Mouse (Mus musculus) intestine, postnatal 0 days (tissue): ENCODE data around the gene Atp2b2. TPM values are rescaled to one million over a fixed set of nuclear protein-coding genes. Genes with fewer than 3 reads are reported as not detected.

Experiments used
- ATAC-seq: fragments of 200-750 bp; cut with Nextera tagmentation; 2 replicates; pipeline ENCODE4 v1.8.0; 2017; ENCODE audit warnings: mild to moderate bottlenecking, moderate TSS enrichment, moderate library complexity
- H3K27ac ChIP-seq: fragments of 300-500 bp; sonication (generic); 2 replicates; pipeline ENCODE4 v1.5.1; 2014; ENCODE audit warnings: mild to moderate bottlenecking, low read depth, low read length, moderate library complexity
- H3K27me3 ChIP-seq: fragments of 300-500 bp; sonication (generic); replicated peaks from 2 replicates; pipeline ENCODE4 v1.6.1; 2014; ENCODE audit warnings: low read length, mixed read lengths; ENCODE audit not compliant: control insufficient read depth, insufficient read depth
- H3K36me3 ChIP-seq: fragments of 300-500 bp; sonication (generic); 2 replicates; pipeline ENCODE4 v1.6.1; 2014; ENCODE audit warnings: mild to moderate bottlenecking, moderate library complexity; ENCODE audit not compliant: control insufficient read depth, insufficient read depth
- H3K4me1 ChIP-seq: fragments of 300-500 bp; sonication (generic); replicated peaks from 2 replicates; pipeline ENCODE4 v1.6.1; 2014; ENCODE audit warnings: antibody characterized with exemption, low read length, mixed read lengths; ENCODE audit not compliant: control insufficient read depth, insufficient read depth
- H3K4me2 ChIP-seq: fragments of 300-500 bp; sonication (generic); replicated peaks from 2 replicates; pipeline ENCODE4 v1.6.1; 2014; ENCODE audit warnings: low read depth, mild to moderate bottlenecking, moderate library complexity
- H3K4me3 ChIP-seq: fragments of 300-500 bp; sonication (generic); 2 replicates; pipeline ENCODE4 v1.5.1; 2014; ENCODE audit warnings: low read depth, low read length
- H3K9ac ChIP-seq: fragments of 300-500 bp; sonication (generic); 2 replicates; pipeline ENCODE4 v1.6.1; 2014; ENCODE audit warnings: mild to moderate bottlenecking, low read depth, low read length
- H3K9me3 ChIP-seq: fragments of 300-500 bp; sonication (generic); 2 replicates; pipeline ENCODE4 v1.6.1; 2016; ENCODE audit warnings: mixed run types; ENCODE audit not compliant: control insufficient read depth
- CTCF ChIP-seq: sonication (generic); IDR thresholded peaks from 2 replicates; pipeline ENCODE4 v1.5.1; 2016; ENCODE audit warnings: low read depth, mild to moderate bottlenecking, control low read depth, antibody characterized with exemption, moderate library complexity
- WGBS: fragments of 180-500 bp; shearing (Covaris S2); extraction: QIAGEN DNeasy Blood & Tissue Kit; methylation state at CpG from one replicate; pipeline ENCODE4 v1.1.7; 2014; 5-methylcytosine and 5-hydroxymethylcytosine counted together
- polyA plus RNA-seq: library from polyadenylated mRNA; unstranded; fragments of >200 nt; fragmentation: Nextera tagmentation; extraction: Ambion mirVana; gene quantifications from 2 replicates; pipeline ENCODE4 v1.2.1, GENCODE M21; 2015

Atp2b2 gene
- polyA plus RNA-seq, 1 experiment from 2014 or later: 0.48 TPM

DNA sequence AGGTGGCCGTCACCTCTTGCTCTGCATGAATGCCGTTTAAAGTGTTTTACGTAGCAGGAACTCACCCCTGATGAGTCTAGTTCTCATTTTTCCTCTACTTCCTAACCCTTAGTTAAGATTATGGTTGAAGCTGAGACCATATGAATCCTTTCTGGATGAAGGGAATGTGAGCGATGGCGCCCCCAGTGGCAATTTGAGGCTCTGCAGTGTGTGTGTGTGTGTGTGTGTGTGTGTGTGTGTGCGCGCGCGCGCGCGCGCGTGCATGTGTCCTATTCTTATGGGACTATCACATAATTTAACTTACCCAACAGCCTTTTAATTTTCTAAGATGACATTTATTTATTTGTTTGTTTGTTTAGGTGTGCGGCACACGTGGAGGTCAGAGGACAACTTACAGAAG lies 131.3 kb downstream of the Atp2b2 start:
- no peak for ATAC-seq
- H3K9me3 ChIP-seq: no peaks in the 10 kb centered on the region
- no peaks in the 10 kb centered on the region for H3K4me1 ChIP-seq

GRCm38 (mm10) chr6:113910411-113911055 lies 131.9 kb downstream of the Atp2b2 start:
- Histone ChIP-seq H3K4me3 (no peak overlapping the region), H3K9me3 (no peaks in the 10 kb centered on the region), H3K27ac (no peak overlapping the region), H3K4me1 (no peaks in the 10 kb centered on the region), H3K36me3 (no peaks in the 10 kb centered on the region), H3K27me3 (no peaks in the 10 kb centered on the region), H3K4me2 (no peak overlapping the region), H3K9ac (no peak overlapping the region)
- TF ChIP-seq CTCF: no peak
- no peak for ATAC-seq
- whole genome bisulfite sequencing: 88% methylated on average over 3 of the region's 3 CpGs

More for the DNA sequence above, 131.3 kb downstream of the Atp2b2 start:
- no peak overlapping the region for H3K9ac ChIP-seq
- peak; percentile 52 for TF ChIP-seq CTCF
- no peaks in the 10 kb centered on the region for H3K36me3 ChIP-seq
- 80% methylated on average over 16 of the region's 16 CpGs for WGBS
- no peaks in the 10 kb centered on the region for H3K27me3 ChIP-seq
- H3K4me3 ChIP-seq: no peak overlapping the region
- H3K27ac ChIP-seq: no peak overlapping the region
- no peak overlapping the region for H3K4me2 ChIP-seq

GRCm38 (mm10) chr6:113909836-113910235 lies 132.6 kb downstream of the Atp2b2 start:
- no peaks in the 10 kb centered on the region for H3K27me3 ChIP-seq
- no peak for TF ChIP-seq CTCF
- no peak overlapping the region for H3K27ac ChIP-seq
- no peak for ATAC-seq
- H3K4me3 ChIP-seq: no peak overlapping the region
- H3K9ac ChIP-seq: no peak overlapping the region
- H3K4me1 ChIP-seq: no peaks in the 10 kb centered on the region
- no peak overlapping the region for H3K4me2 ChIP-seq
- no peaks in the 10 kb centered on the region for H3K9me3 ChIP-seq
- H3K36me3 ChIP-seq: no peaks in the 10 kb centered on the region
- WGBS: 75% methylated on average over 5 of the region's 5 CpGs

DNA sequence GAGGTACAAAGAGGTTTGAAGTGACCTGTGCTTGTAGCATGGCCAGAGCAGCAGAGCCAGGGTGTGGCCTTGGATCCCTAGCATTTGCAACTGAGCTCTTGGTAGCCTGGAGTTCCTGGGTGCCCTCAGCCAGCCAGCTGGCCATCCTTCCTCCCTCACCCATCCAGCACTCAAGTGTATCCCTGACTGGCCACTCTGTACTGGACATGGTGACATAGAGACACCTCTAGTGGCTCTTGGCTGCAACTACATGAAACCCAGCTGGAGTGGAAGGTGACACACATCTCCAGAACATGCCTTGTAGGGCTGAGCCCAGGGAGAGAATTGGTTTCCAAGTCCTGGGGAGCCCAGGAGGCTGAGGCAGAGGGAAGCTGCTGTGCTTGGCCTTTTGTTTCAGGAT lies 134.3 kb downstream of the Atp2b2 start:
- H3K27ac ChIP-seq: no peak overlapping the region
- no peaks in the 10 kb centered on the region for H3K4me1 ChIP-seq
- H3K27me3 ChIP-seq: no peaks in the 10 kb centered on the region
- no peaks in the 10 kb centered on the region for H3K9me3 ChIP-seq
- H3K4me2 ChIP-seq: no peak overlapping the region
- TF ChIP-seq CTCF: peak; percentile 53
- no peak overlapping the region for H3K4me3 ChIP-seq
- ATAC-seq: no peak
- no peaks in the 10 kb centered on the region for H3K36me3 ChIP-seq
- H3K9ac ChIP-seq: no peak overlapping the region

DNA sequence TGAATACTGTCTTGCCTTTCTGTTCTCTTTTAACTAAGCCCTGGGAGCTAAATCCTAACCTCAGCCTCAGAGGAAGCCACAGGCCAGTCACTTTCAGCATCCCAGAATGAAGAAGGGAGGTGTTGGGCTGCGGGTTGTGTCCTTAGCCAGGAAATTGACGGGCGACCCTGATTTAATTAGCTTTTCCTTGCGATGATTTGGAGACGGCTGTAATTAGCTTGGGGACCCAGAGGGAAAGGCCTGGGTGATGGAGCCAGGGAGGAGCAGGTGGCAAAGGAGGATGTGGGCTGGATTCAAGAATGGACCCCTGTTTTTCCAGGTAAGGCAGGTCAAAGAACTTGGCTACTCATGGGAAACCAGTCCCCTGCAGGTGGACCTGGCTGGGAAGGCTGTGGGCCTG lies 138.0 kb downstream of the Atp2b2 start:
- no peak overlapping the region for H3K4me3 ChIP-seq
- no peak overlapping the region for H3K27ac ChIP-seq
- no peaks in the 10 kb centered on the region for H3K36me3 ChIP-seq
- 72% methylated on average over 5 of the region's 5 CpGs for WGBS
- ATAC-seq: no peak
- no peak for TF ChIP-seq CTCF
- no peaks in the 10 kb centered on the region for H3K4me1 ChIP-seq
- no peaks in the 10 kb centered on the region for H3K27me3 ChIP-seq
- no peak overlapping the region for H3K9ac ChIP-seq
- no peak overlapping the region for H3K4me2 ChIP-seq
- no peaks in the 10 kb centered on the region for H3K9me3 ChIP-seq

GRCm38 (mm10) chr6:113896023-113896422 lies 146.4 kb downstream of the Atp2b2 start:
- 0 out of 2 replicates have a peak, but pooled peaks cover 19% of the 10 kb centered on the region for H3K27me3 ChIP-seq
- no peak overlapping the region for H3K4me3 ChIP-seq
- no peak for ATAC-seq
- no peak overlapping the region for H3K4me2 ChIP-seq
- WGBS: 87% methylated on average over 4 of the region's 4 CpGs
- no peaks in the 10 kb centered on the region for H3K36me3 ChIP-seq
- H3K9me3 ChIP-seq: no peaks in the 10 kb centered on the region
- no peak overlapping the region for H3K9ac ChIP-seq
- H3K4me1 ChIP-seq: no peaks in the 10 kb centered on the region
- TF ChIP-seq CTCF: no peak
- H3K27ac ChIP-seq: no peak overlapping the region
